Mouse (Mus musculus) adrenal gland, adult 8-10 months (tissue): Measurements from ENCODE around the gene Grifin. TPM values are rescaled to one million over a fixed set of nuclear protein-coding genes. Genes with fewer than 3 reads are reported as not detected.
A peak's percentile ranks its signal among the peaks of the same experiment; 100 is the strongest.

ENCODE experiments used
- DNase-seq: peaks from one replicate; pipeline ENCODE4 v3.0.0; 2022
- total RNA-seq, 4 experiments: library from RNA; stranded (reverse); gene quantifications; 2 replicates each; pipeline ENCODE4 v1.2.4; 2022

Gene Grifin
- total RNA-seq, 4 experiments from 2014 or later, result not detected

DNA sequence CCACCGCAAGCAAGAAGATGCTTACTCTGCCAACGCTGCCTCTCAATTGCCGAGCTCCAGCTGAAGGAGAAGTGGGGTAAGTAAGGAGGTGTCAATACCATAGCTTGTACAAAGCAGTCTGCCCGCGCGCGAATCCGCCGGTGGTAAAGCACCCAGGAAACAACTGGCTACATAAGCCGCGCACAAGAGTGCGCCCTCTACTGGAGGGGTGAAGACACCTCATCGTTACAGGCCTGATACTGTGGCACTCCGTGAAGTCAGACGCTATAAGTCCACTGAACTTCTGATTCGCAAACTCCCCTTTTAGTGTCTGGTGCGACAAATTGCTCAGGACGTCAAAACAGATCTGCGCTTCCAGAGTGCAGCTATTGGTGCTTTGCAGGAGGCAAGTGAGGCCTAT is 18.5 kb downstream of the Grifin start:
- DNase-seq, result no peak

DNA sequence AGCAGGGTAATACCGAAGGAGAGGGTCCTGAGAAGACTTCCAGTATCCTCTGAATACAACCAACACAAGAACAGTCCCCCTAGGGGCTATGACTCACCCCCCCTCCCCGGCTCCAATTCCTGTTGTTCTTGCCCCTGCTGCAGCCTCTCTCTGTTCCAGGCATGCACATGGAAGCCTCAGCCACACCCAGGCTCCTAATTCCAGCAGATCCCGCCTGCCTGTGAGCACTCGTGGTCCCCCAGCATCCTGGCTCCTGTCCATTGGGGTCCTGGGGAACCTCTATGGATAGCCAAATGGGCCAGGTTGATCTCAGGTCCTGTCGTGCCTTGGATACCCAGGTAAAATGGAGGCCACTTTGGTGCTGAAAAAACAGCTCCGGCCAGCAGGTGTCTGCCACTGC is 19.2 kb downstream of the Grifin start:
- no peak for DNase-seq

DNA sequence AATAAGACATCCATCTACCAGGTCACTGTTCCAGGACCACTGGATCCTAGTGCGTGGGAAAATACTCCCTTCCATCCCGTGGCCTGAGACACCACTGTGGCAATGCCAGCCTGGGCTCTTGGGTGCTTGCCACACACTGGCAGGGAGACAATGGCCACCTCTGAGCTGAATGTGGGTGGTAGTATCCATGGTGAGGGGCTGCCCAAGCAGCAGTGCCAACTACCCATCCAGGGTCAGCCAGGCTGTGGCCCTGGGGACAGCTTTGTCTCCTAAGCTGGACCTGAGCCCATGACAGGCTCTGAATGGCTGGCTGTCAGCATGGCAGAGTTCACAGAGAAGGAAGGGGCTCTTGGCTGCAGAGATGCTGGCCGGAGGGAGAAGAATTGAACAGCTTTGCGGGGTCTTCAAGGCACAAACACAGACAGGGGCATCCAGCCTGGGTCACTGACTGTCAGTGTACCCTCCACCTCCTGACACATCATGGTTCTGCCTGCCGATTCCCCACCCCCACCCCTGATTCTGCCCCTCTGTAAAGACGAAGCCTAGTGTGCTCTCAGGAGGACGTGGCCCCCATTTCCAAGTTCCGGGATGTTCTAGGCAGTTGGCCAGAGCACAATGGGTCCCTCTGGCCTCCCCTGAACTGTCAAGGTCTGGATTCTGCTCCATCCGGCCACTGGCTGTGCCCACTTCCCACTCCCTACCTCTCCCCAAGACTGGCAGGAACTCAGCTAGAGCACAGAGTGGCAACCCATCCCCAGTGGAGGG is 21.9 kb downstream of the Grifin start:
- no peak for DNase-seq

DNA sequence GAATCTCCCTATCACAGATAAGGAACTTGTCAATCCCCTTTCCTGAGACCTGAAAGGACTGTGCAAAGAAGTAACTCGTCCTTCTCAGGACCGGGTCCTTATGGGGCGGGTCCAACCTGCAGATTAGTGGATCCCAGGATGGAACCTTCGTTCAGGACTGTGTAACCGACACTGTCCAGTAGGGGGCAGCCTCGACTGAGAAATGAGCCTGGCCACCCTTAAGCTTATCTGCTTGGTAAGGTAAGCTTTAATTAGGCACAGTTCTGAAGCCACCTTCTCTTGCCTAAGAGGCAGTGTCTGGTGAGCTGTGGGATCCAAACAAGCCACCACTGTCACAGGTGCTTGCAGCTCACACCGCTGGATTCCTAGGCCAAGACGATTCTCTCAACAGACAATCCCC is 24.8 kb downstream of the Grifin start:
- DNase-seq, result peak; percentile 54

DNA sequence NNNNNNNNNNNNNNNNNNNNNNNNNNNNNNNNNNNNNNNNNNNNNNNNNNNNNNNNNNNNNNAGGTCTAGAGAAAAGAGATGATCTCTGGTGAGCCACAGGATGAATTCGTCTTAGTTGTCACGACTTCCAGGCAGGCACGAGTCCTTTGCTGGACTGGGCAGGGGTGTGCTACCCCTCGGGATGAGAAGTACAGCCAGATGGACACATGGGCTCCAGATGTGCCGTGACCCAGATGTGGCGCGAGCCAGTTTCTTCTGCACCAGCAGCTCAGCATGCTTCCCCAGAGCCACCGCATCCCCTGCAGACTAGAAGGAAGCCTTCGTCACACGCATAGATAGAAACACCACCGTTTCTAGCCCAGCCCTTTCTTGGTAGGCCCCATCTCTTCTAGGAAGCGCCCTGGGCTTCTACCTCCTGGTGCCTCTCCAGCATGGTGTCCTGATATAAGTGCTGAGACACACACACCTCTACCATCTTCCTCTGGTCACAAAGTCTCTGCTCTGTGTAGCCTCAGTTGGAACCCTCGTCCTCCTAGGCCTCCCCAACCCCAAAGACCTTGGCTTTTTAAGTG is 26.7 kb downstream of the Grifin start:
- no peak for DNase-seq

DNA sequence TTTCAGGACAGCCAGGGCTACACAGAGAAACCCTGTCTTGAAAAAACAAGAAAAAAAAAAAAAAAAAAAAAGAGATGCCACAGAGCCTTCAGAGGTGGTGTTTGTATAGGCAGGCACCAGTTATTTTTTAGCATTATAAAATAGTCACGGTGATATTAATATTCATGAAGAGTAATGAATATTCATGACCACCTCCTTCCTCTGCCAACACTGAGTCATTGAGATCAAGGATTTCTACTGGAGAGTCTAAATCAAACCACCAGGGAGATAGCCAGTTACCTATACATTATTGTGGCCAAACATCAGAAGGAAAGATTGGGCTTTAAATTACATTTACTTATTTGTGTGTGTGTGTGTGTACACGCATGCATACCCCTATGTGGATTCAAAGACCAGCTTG is 38.1 kb downstream of the Grifin start:
- DNase-seq, result no peak

DNA sequence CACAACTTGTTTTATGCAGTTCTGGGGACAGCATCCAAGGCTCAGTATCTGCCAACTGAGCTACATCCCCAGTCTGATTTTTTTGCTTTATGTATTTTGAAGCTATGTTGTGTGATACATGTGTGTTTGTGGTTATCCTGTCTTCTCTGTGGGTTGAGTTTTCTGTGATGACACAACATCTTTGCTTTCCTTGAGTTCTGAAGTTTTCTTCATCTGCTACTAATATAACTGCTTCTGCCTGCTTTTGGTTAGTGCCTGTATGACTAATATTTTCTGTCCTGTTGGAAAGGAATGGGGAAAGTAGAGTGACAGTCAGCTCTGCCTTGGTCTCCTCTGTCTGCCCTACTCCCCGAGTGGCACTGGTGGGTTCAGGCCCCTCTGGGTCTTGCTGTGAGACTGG is 43.7 kb downstream of the Grifin start:
- DNase-seq, result no peak

DNA sequence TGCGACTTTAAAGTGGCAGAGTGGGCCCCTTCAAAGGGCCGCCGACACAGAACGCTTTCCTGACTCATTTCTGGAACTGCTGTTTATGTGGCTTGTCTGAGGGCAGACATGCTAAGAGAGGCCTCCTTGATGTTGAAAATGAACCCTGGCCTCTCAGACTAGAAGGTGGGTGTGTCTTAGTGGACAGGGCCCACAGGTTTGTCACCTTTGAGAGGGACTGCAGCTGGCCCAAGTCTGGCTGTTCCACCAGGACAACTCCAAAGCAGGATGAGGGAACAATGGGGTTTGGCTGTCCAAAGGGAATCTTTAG is 47.0 kb downstream of the Grifin start:
- DNase-seq, result no peak

DNA sequence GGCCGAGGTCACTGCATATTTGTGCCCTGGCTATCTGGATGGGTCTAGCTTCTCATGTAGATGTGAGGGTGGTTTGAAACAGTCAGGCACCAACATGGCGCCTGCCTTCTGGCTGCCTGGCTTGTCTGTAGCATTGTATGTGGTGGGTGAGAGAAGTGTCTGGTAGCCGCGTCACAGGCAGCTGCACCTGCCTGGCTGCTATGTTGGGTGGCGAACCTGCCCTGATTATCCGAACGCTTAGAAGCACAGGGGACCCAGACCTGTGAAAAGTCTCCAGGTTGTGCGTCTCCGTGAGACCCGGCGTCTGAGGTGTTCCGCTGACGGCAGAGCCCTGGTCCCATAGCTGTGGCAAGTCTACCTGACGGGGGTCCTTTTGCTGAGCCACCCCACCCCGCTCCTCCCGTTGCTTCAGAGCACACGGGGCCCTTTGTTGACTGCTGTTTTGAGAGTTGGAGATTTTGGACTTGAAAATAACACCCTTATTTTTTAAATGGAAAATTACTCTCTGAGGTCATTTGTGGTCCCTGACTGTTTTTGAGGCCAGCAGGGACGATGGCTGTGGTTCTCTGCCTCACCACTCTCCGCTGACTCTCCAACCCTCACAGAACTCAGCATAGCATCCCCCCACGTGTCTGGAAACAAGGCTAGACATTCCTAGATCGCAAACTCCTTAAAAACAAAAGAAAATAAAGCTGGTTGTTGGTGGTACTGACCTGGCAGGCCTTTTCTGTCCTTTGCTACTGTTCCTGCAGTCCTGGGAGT is 47.5 kb downstream of the Grifin start:
- no peak for DNase-seq

DNA sequence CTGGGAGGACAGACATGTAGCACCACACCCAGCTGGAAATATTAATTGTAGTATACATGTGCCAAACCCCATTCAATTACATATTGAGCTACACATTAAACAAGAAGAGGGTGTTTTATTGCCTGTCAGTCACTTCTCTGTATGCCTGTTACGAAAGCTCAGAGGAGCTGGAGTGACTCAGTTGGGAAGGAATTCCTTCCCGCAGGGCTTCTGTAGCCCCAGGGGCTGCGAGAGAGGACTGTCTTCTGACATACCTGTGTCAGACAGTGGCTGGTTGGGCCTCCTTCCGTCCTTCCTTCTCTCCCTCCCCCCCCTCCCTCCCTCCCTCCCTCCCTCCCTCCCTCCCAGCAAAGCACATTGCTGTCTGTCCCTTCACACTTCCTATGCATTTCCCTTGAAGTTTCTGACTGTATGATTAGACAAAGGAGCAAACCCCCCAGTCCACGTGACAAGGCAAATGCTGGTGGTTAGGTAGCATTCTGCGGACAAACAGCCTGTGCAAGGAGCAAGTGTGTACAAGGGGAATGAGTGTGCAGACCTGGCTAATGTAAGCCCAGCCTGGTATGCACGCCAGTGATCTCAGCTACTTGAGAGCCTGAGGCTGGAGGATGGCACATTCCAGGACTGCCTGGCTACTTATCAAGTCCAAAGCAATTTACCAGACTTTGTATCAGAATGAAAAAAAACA is 49.9 kb downstream of the Grifin start:
- DNase-seq, result no peak

DNA sequence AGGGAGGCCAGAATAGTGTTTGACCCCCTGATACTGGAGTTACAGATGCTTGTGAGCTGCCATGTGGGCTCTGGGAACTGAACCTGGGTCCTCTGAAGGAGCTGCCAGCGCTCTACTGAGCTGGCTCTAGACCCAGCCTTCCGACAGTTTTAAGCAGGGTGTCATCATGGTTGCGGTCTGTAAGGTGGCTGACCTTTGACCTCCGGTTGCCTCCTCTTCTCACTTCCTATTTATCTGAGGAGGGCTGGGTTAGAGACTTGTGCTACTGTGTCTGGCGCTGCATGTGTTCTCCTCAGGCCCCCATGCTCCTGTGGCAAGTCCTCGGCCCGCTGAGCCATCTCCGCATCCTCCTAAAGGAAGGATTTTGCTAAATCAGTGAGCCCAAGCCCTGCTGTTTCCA is 51.0 kb downstream of the Grifin start:
- DNase-seq, result no peak

Other genes with a start within 250 kb of the Grifin start
- gene Mad1l1, start 243.5 kb downstream of the Grifin start, total RNA-seq, result 10 to 100 TPM; 16.3 to 28.0 (median 21.1) TPM
- 10 to 100 TPM; 16.3 to 25.3 (median 22.0) TPM for gene Nudt1, start 243.4 kb downstream of the Grifin start, total RNA-seq
- 10 to 100 TPM; 18.8 to 22.4 (median 21.2) TPM for gene Mrm2, start 233.2 kb downstream of the Grifin start, total RNA-seq
- 10 to 100 TPM; 14.8 to 21.0 (median 18.5) TPM for gene Snx8, start 175.8 kb downstream of the Grifin start, total RNA-seq
- 100 to 1,000 TPM; 162 to 201 (median 183) TPM for gene Eif3b, start 145.7 kb downstream of the Grifin start, total RNA-seq
- under 1 TPM in 3 of 4 experiments, not detected in 1; 0.15 to 0.24 (median 0.22) TPM for gene Gm4869, start 119.4 kb downstream of the Grifin start, total RNA-seq
- 10 to 100 TPM in 2 of 4 experiments, 1 to 10 TPM in 2; 8.7 to 15.1 (median 10.3) TPM for gene Chst12, start 59.5 kb downstream of the Grifin start, total RNA-seq
- gene Lfng, start 42.2 kb upstream of the Grifin start, total RNA-seq, result 10 to 100 TPM; 11.6 to 18.9 (median 17.2) TPM
- 100 to 1,000 TPM in 1 of 4 experiments, 10 to 100 TPM in 3; 49.8 to 100 (median 77.4) TPM for gene Ttyh3, start 84.0 kb upstream of the Grifin start, total RNA-seq
- gene Iqce, start 137.3 kb upstream of the Grifin start, total RNA-seq, result 10 to 100 TPM; 21.0 to 45.5 (median 36.7) TPM
- gene Brat1, start 139.9 kb upstream of the Grifin start, total RNA-seq, result 10 to 100 TPM; 22.0 to 24.8 (median 22.9) TPM
- gene Amz1, start 159.1 kb upstream of the Grifin start, total RNA-seq, result 1 to 10 TPM in 2 of 4 experiments, under 1 TPM in 2; 0.59 to 1.8 (median 1.2) TPM